Comparison of ENCODE assay signal across 8 mouse cellular contexts in the genomic region with DNA sequence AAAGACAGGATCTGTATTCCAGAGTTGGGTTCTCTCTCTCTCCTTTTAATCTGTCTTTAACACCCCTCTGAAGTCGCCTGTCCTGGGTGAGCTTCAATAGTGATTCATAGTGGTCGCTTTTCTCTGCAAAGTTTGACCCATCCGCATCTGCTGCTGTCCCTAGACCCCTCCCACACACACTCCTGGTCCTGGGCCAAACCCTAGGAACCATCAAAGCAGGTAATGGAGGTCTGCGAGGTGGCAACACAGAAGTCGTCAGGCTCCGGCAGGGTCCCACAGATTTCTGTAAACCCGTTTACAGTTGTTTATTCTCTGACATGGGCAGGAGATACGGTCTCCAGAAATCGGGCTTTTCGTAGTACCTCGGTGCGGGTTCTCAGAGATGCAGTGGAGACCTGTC.
DNase-seq lines count a peak whose midpoint lies in the region; ATAC-seq and TF ChIP-seq lines count a peak whose summit lies in the region.

No protein-coding gene starts in this region.

- no peak for TF ChIP-seq CTCF in ES-Bruce4 (IDR thresholded peaks at IDR 0.05; ENCODE audit: low read depth, low read length)
- TF ChIP-seq CTCF in liver, postnatal 0 days (IDR thresholded peaks at IDR 0.05; ENCODE audit: low read depth): no peak

- H3K4me3 ChIP-seq in heart, embryonic 13.5 days: peak overlapping the region; percentile 49
- H3K4me3 ChIP-seq in ES-Bruce4 (ENCODE audit: low read depth, low read length): peak overlapping the region; percentile 42
- no peak overlapping the region for H3K4me3 ChIP-seq in hindbrain, embryonic 11.5 days (ENCODE audit: low read depth, low read length)
- no peak overlapping the region for H3K4me3 ChIP-seq in liver, postnatal 0 days (ENCODE audit: low read depth, low read length)

- no peaks in the 10 kb centered on the region for H3K9me3 ChIP-seq in heart, embryonic 13.5 days
- H3K9me3 ChIP-seq in ES-Bruce4 (replicated peaks; ENCODE audit: control insufficient read depth, insufficient read depth, low read length, poor library complexity, severe bottlenecking): no peaks in the 10 kb centered on the region
- no peaks in the 10 kb centered on the region for H3K9me3 ChIP-seq in hindbrain, embryonic 11.5 days (ENCODE audit: control insufficient read depth, low read length)
- no peaks in the 10 kb centered on the region for H3K9me3 ChIP-seq in liver, postnatal 0 days (ENCODE audit: low read length)

- peak overlapping the region; percentile 73 for H3K4me2 ChIP-seq in heart, embryonic 13.5 days
- H3K4me2 ChIP-seq in hindbrain, embryonic 11.5 days (replicated peaks; ENCODE audit: low read depth, low read length): peak overlapping the region; percentile 69; the same call in 1 of the 2 replicates
- H3K4me2 ChIP-seq in liver, postnatal 0 days (ENCODE audit: low read depth, low read length): peak overlapping the region; percentile 63; the same call in 1 of the 2 replicates

- peaks cover 26% of the 10 kb centered on the region for H3K4me1 ChIP-seq in heart, embryonic 13.5 days
- no peaks in the 10 kb centered on the region for H3K4me1 ChIP-seq in ES-Bruce4 (ENCODE audit: control insufficient read depth, insufficient read depth, low read length)
- H3K4me1 ChIP-seq in hindbrain, embryonic 11.5 days (replicated peaks; ENCODE audit: control insufficient read depth, insufficient read depth, low read length): peaks cover 6% of the 10 kb centered on the region; the same call in 1 of the 2 replicates
- peaks cover 18% of the 10 kb centered on the region for H3K4me1 ChIP-seq in liver, postnatal 0 days (ENCODE audit: insufficient read depth)

- no peak for TF ChIP-seq EP300 in ES-Bruce4 (IDR thresholded peaks at IDR 0.05; ENCODE audit: insufficient read depth, low read depth, low read length)
- no peak for TF ChIP-seq EP300 in liver, postnatal 0 days (IDR thresholded peaks at IDR 0.05; ENCODE audit: low read depth)

- peaks cover 55% of the 10 kb centered on the region for H3K27me3 ChIP-seq in heart, embryonic 13.5 days (replicated peaks)
- no peaks in the 10 kb centered on the region for H3K27me3 ChIP-seq in ES-Bruce4 (ENCODE audit: control insufficient read depth, insufficient read depth, low read length, poor library complexity, severe bottlenecking)
- no peaks in the 10 kb centered on the region for H3K27me3 ChIP-seq in hindbrain, embryonic 11.5 days (ENCODE audit: control insufficient read depth, insufficient read depth, low read length)
- H3K27me3 ChIP-seq in liver, postnatal 0 days (ENCODE audit: insufficient read depth, low read length): peaks cover 17% of the 10 kb centered on the region

- WGBS in heart, embryonic 13.5 days: 35% methylated on average over 12 of the region's 12 CpGs
- WGBS in hindbrain, embryonic 11.5 days: 40% methylated on average over 12 of the region's 12 CpGs
- WGBS in liver, postnatal 0 days (ENCODE audit: insufficient replicate concordance): 31% methylated on average over 12 of the region's 12 CpGs

- intact Hi-C loops in heart, postnatal 36 days (cut with DNase I): no loop called here

- TF ChIP-seq POLR2A in ES-Bruce4 (IDR thresholded peaks at IDR 0.05; ENCODE audit: insufficient read depth, low read length): no peak

- DNase-seq in heart, postnatal 36 days: no peak
- no peak for DNase-seq in hindbrain, embryonic 11.5 days (ENCODE audit: low spot score)
- no peak for DNase-seq in liver, postnatal 0 days
- no peak for DNase-seq in cerebellum, adult 11-12 months
- no peak for DNase-seq in cerebellum, postnatal 10 days
- DNase-seq in T-cell, adult 2 months (ENCODE audit: low spot score): no peak

- ATAC-seq in heart, embryonic 13.5 days (ENCODE audit: extremely low read depth, insufficient number of reproducible peaks, low FRiP score, low TSS enrichment): no peak
- no peak for ATAC-seq in hindbrain, embryonic 11.5 days (ENCODE audit: low FRiP score)
- ATAC-seq in liver, postnatal 0 days: no peak

- H3K36me3 ChIP-seq in heart, embryonic 13.5 days: no peaks in the 10 kb centered on the region
- no peaks in the 10 kb centered on the region for H3K36me3 ChIP-seq in ES-Bruce4 (ENCODE audit: control insufficient read depth, insufficient read depth, low read length, poor library complexity, severe bottlenecking)
- H3K36me3 ChIP-seq in hindbrain, embryonic 11.5 days (ENCODE audit: control insufficient read depth, insufficient read depth, low read length): no peaks in the 10 kb centered on the region
- H3K36me3 ChIP-seq in liver, postnatal 0 days (replicated peaks; ENCODE audit: insufficient read depth, low read length): no peaks in the 10 kb centered on the region

- H3K9ac ChIP-seq in heart, embryonic 13.5 days: no peak overlapping the region
- H3K9ac ChIP-seq in ES-Bruce4 (ENCODE audit: low read depth, poor library complexity, severe bottlenecking): peak overlapping the region; percentile 53
- no peak overlapping the region; the same call in 1 of the 2 replicates for H3K9ac ChIP-seq in hindbrain, embryonic 11.5 days (ENCODE audit: low read depth, low read length)
- H3K9ac ChIP-seq in liver, postnatal 0 days (replicated peaks): no peak overlapping the region

- H3K27ac ChIP-seq in heart, embryonic 13.5 days (replicated peaks): no peak overlapping the region
- no peak overlapping the region for H3K27ac ChIP-seq in ES-Bruce4 (ENCODE audit: insufficient read depth, low read length)
- no peak overlapping the region for H3K27ac ChIP-seq in hindbrain, embryonic 11.5 days (ENCODE audit: low read depth, low read length)
- H3K27ac ChIP-seq in liver, postnatal 0 days (ENCODE audit: low read depth): no peak overlapping the region

Comparison
In these comparisons a context has a peak if more than half of its experiments do, and no peak if none do; other contexts are left out.
1. H3K4me3 ChIP-seq: peak in heart, embryonic 13.5 days (single experiment) and ES-Bruce4 (single experiment); none in hindbrain, embryonic 11.5 days (single experiment) and liver, postnatal 0 days (single experiment).
2. Peak in every context shown above with its lines, with median percentiles within 50 percentile points of each other: H3K4me2 ChIP-seq.